23 mouse cellular contexts compared by ENCODE assay signal in the genomic region with DNA sequence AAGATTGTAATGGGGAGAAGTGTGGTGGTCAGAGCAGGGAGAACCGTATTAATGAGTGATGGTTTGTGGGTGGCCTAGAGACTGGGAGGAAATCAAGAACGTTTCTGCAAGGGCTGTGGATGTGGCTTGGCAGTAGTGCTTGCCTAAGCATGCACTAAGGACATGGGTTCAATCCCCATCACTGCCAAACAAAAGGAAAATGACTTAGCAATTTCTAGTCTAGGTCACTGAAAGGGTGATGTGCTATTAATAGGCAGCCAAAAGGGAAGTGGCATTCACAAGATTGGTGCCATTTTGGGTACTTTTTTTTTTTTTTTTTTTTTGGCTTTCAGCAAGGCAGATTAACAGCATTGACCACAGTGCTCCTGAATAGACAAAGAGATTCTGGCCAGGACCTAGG. TPM values are rescaled to one million over a fixed set of nuclear protein-coding genes. Genes with fewer than 3 reads are reported as not detected.
A peak's percentile ranks its signal among the peaks of the same experiment; 100 is the strongest.
DNase-seq lines count a peak whose midpoint lies in the region; ATAC-seq and TF ChIP-seq lines count a peak whose summit lies in the region.
"Had no signal": no experiment of that assay in that cellular context is flagged by ENCODE, and none has a peak within 500 bp of the region (broad histone marks: within the 10 kb centered on the region; RNA-seq: fewer than 3 reads in every experiment).

No protein-coding gene starts in this region.

- no peak overlapping the region for H3K27ac ChIP-seq in kidney, embryonic 16.5 days (ENCODE audit: low read length)
- no peak overlapping the region for H3K27ac ChIP-seq in CH12.LX (ENCODE audit: insufficient read depth, low read depth)
- no peak overlapping the region for H3K27ac ChIP-seq in embryonic facial prominence, embryonic 10.5 days (replicated peaks)
- H3K27ac ChIP-seq: embryonic facial prominence, embryonic 13.5 days; forebrain, embryonic 12.5 days; hindbrain, embryonic 15.5 days; limb, embryonic 12.5 days; liver, embryonic 13.5 days; neural tube, embryonic 15.5 days; stomach, postnatal 0 days had no signal

- peak; percentile 42 for DNase-seq in kidney, adult 9 months
- peak; percentile 61 for DNase-seq in CH12.LX (ENCODE audit: extremely low read depth)
- no peak for DNase-seq in embryonic facial prominence, embryonic 10.5 days (ENCODE audit: low spot score)
- no peak for DNase-seq in urinary bladder, postnatal 10 days (ENCODE audit: low spot score)
- DNase-seq: adrenal gland, postnatal 14 days; cerebellum, postnatal 14 days; gastrocnemius, postnatal 36 days; heart, postnatal 4 days; layer of hippocampus, adult 9-11 months; liver, embryonic 13.5 days; lung, embryonic 14.5 days had no signal

- H3K27me3 ChIP-seq in kidney, embryonic 16.5 days (ENCODE audit: insufficient read depth, low read length): no peaks in the 10 kb centered on the region
- H3K27me3 ChIP-seq in CH12.LX (replicated peaks): no peaks in the 10 kb centered on the region
- no peaks in the 10 kb centered on the region for H3K27me3 ChIP-seq in embryonic facial prominence, embryonic 10.5 days (replicated peaks; ENCODE audit: low read depth, poor library complexity, severe bottlenecking)
- H3K27me3 ChIP-seq: embryonic facial prominence, embryonic 13.5 days; forebrain, embryonic 12.5 days; hindbrain, embryonic 15.5 days; limb, embryonic 12.5 days; liver, embryonic 13.5 days; neural tube, embryonic 15.5 days had no signal

- dilution Hi-C loops in CH12.LX (cut with MboI; ENCODE audit: extremely low pct_ligation_motif_present, extremely low pct_unique_long_range_greater_than_20kb, low sequenced_read_pairs): no loop called here

- no peak for TF ChIP-seq POLR2A in CH12.LX (IDR thresholded peaks at IDR 0.05; ENCODE audit: low read depth, low read length)

- no peaks in the 10 kb centered on the region for H3K9me3 ChIP-seq in kidney, embryonic 16.5 days (ENCODE audit: low read length)
- no peaks in the 10 kb centered on the region for H3K9me3 ChIP-seq in CH12.LX (replicated peaks; ENCODE audit: low read length)
- no peaks in the 10 kb centered on the region for H3K9me3 ChIP-seq in embryonic facial prominence, embryonic 10.5 days
- H3K9me3 ChIP-seq: embryonic facial prominence, embryonic 13.5 days; forebrain, embryonic 12.5 days; hindbrain, embryonic 15.5 days; limb, embryonic 12.5 days; liver, embryonic 13.5 days; neural tube, embryonic 15.5 days had no signal

- ATAC-seq in kidney, embryonic 16.5 days (ENCODE audit: low FRiP score, low TSS enrichment): no peak
- ATAC-seq in granulocyte monocyte progenitor cell, adult 5-6 weeks (replicated peaks; ENCODE audit: poor library complexity, severe bottlenecking): peak; percentile 69
- peak; percentile 42; the same call in 1 of the 2 replicates for ATAC-seq in neutrophil, adult 5-6 weeks (ENCODE audit: extremely low read depth, insufficient number of reproducible peaks, low FRiP score, poor library complexity, severe bottlenecking)
- no peak for ATAC-seq in activated CD4-positive, CD25-positive, alpha-beta regulatory T cell, adult 4 months

- TF ChIP-seq RAD21 in CH12.LX (IDR thresholded peaks at IDR 0.05; ENCODE audit: low read depth, low read length): no peak

- no peak for TF ChIP-seq CTCF in CH12.LX (conservative IDR thresholded peaks at IDR 0.05 in 1 of 2, IDR thresholded peaks at IDR 0.05 in 1 of 2; ENCODE audit: low read depth in 2 of 2, low read length in 2 of 2)

- H3K4me2 ChIP-seq in kidney, embryonic 16.5 days (replicated peaks; ENCODE audit: low read depth, low read length): no peak overlapping the region
- 0 out of 2 replicates have a peak overlapping the region, but pooled peaks have one; percentile 0 for H3K4me2 ChIP-seq in CH12.LX (ENCODE audit: insufficient read depth, low read depth, poor library complexity, severe bottlenecking)
- H3K4me2 ChIP-seq: embryonic facial prominence, embryonic 13.5 days; forebrain, embryonic 12.5 days; hindbrain, embryonic 15.5 days; limb, embryonic 12.5 days; liver, embryonic 13.5 days; lung, embryonic 14.5 days; neural tube, embryonic 15.5 days had no signal

- H3K9ac ChIP-seq in kidney, embryonic 16.5 days (replicated peaks; ENCODE audit: low read length): no peak overlapping the region
- no peak overlapping the region for H3K9ac ChIP-seq in CH12.LX (ENCODE audit: insufficient read depth, low read depth)
- H3K9ac ChIP-seq: embryonic facial prominence, embryonic 13.5 days; forebrain, embryonic 12.5 days; hindbrain, embryonic 15.5 days; limb, embryonic 12.5 days; liver, embryonic 13.5 days; lung, embryonic 14.5 days; neural tube, embryonic 15.5 days had no signal

- whole genome bisulfite sequencing in kidney, embryonic 16.5 days: 63% methylated on average over 2 of the region's 2 CpGs
- 77% methylated on average over 2 of the region's 2 CpGs for WGBS in embryonic facial prominence, embryonic 10.5 days

- H3K79me2 ChIP-seq in CH12.LX (replicated peaks; ENCODE audit: control insufficient read depth, extremely low read depth, insufficient read depth, poor library complexity, severe bottlenecking): no peaks in the 10 kb centered on the region

- in situ Hi-C loops in CH12.LX (cut with MboI; ENCODE audit: low pct_ligation_motif_present, low pct_unique_long_range_greater_than_20kb, low sequenced_read_pairs): no loop called here

- H3K4me3 ChIP-seq in kidney, embryonic 16.5 days (ENCODE audit: low read length): no peak overlapping the region
- H3K4me3 ChIP-seq in CH12.LX (replicated peaks in 1 of 3; ENCODE audit: low read depth in 2 of 3, low read length in 2 of 3, poor library complexity in 1 of 3): no peak overlapping the region
- no peak overlapping the region for H3K4me3 ChIP-seq in embryonic facial prominence, embryonic 10.5 days
- H3K4me3 ChIP-seq: embryonic facial prominence, embryonic 13.5 days; erythroblast, embryonic 14.5 days; forebrain, embryonic 12.5 days; hindbrain, embryonic 15.5 days; limb, embryonic 12.5 days; liver, embryonic 13.5 days; neural tube, embryonic 15.5 days had no signal

- no peak for TF ChIP-seq EP300 in CH12.LX (IDR thresholded peaks at IDR 0.05; ENCODE audit: low read length)

- H3K4me1 ChIP-seq in kidney, embryonic 16.5 days (ENCODE audit: insufficient read depth, low read length): peaks cover 5% of the 10 kb centered on the region
- H3K4me1 ChIP-seq in CH12.LX (ENCODE audit: control insufficient read depth in 1 of 2, insufficient read depth in 2 of 2): peaks cover 8 to 59% of the 10 kb centered on the region in 2 experiments
- H3K4me1 ChIP-seq in embryonic facial prominence, embryonic 10.5 days: peaks cover 15% of the 10 kb centered on the region

- 0 out of 2 replicates have a peak, but pooled peaks cover 10% of the 10 kb centered on the region for H3K36me3 ChIP-seq in kidney, embryonic 16.5 days (ENCODE audit: insufficient read depth, low read length)
- H3K36me3 ChIP-seq in CH12.LX (replicated peaks in 1 of 2; ENCODE audit: control insufficient read depth in 1 of 2, insufficient read depth in 1 of 2, low read length in 1 of 2): peaks cover 2 to 52% of the 10 kb centered on the region in 2 experiments
- peaks cover 22% of the 10 kb centered on the region for H3K36me3 ChIP-seq in embryonic facial prominence, embryonic 10.5 days (replicated peaks)
- H3K36me3 ChIP-seq: hindbrain, embryonic 15.5 days had no signal

TF ChIP-seq in CH12.LX, 34 proteins besides CTCF, POLR2A, EP300 and RAD21:
- TF ChIP-seq ZMIZ1 (IDR thresholded peaks at IDR 0.05; ENCODE audit: low read depth, low read length): no peak
- peak; percentile 66 for TF ChIP-seq MEF2A (IDR thresholded peaks at IDR 0.05; ENCODE audit: borderline replicate concordance, low read depth, low read length)
- peak; percentile 90 for TF ChIP-seq ZNF384 (IDR thresholded peaks at IDR 0.05; ENCODE audit: low read depth, low read length)
- peak; percentile 55; the same call in 1 of the 2 replicates for TF ChIP-seq MAFK (IDR thresholded peaks at IDR 0.05; ENCODE audit: insufficient replicate concordance, low read length)

RNA-seq across cellular contexts. Expression of gene Lipa, which starts 5.9 kb away (rescaled TPM):
- 36.0 TPM in 2 replicates for polyA plus RNA-seq in kidney, embryonic 16.5 days (2015; fragmentation: Nextera tagmentation; extraction: Ambion mirVana)
- 17.7 and 19.3 TPM in 2 replicates for total RNA-seq in CH12.LX (2012; rRNA removed)
- 38.1 and 43.5 TPM in 2 replicates for total RNA-seq in CH12.LX (2014; rRNA removed)
- polyA plus RNA-seq in CH12.LX (2012; ENCODE audit: insufficient read length, low read depth): 55.7 and 63.4 TPM in 2 replicates
- total RNA-seq in granulocyte monocyte progenitor cell, adult 5-6 weeks (2014; fragmentation: Nextera tagmentation): 45.6 and 49.7 TPM in 2 replicates
- total RNA-seq in granulocyte monocyte progenitor cell, adult 5-6 weeks (2017): 31.4 and 33.1 TPM in 2 replicates
- 36.2 and 41.1 TPM in 2 replicates for total RNA-seq in neutrophil, adult 5-6 weeks (2017)
- polyA plus RNA-seq in embryonic facial prominence, embryonic 10.5 days (2016; fragmentation: Nextera tagmentation; extraction: Ambion mirVana): 22.6 and 25.5 TPM in 2 replicates
- 100 to 1,000 TPM in 1 of 2 experiments, 10 to 100 TPM in 1; 98.8 to 105 TPM for polyA plus RNA-seq in activated CD4-positive, CD25-positive, alpha-beta regulatory T cell, adult 4 months (2017; shearing (Covaris generic))

RNA-seq across cellular contexts. Expression of gene Ifit2, which starts 29.1 kb away (rescaled TPM):
- 11.5 and 11.8 TPM in 2 replicates for polyA plus RNA-seq in kidney, embryonic 16.5 days (2015; fragmentation: Nextera tagmentation; extraction: Ambion mirVana)
- total RNA-seq in CH12.LX (2012; rRNA removed) (0.72 and 0.97 TPM in 2 replicates), CH12.LX (2014; rRNA removed) (8.8 and 10.1 TPM in 2 replicates)
- polyA plus RNA-seq in CH12.LX (2012; ENCODE audit: insufficient read length, low read depth): 5.7 and 6.0 TPM in 2 replicates
- 8.9 and 9.2 TPM in 2 replicates for total RNA-seq in granulocyte monocyte progenitor cell, adult 5-6 weeks (2014; fragmentation: Nextera tagmentation)
- total RNA-seq in granulocyte monocyte progenitor cell, adult 5-6 weeks (2017): 17.8 and 19.6 TPM in 2 replicates
- 27.8 and 32.2 TPM in 2 replicates for total RNA-seq in neutrophil, adult 5-6 weeks (2017)
- polyA plus RNA-seq in embryonic facial prominence, embryonic 10.5 days (2016; fragmentation: Nextera tagmentation; extraction: Ambion mirVana): 7.0 and 8.0 TPM in 2 replicates
- 10 to 100 TPM; 25.6 to 26.6 TPM for polyA plus RNA-seq in activated CD4-positive, CD25-positive, alpha-beta regulatory T cell, adult 4 months (2017; shearing (Covaris generic))

RNA-seq across cellular contexts. Expression of gene Ch25h, which starts 46.4 kb away (rescaled TPM):
- 2.2 and 2.7 TPM in 2 replicates for polyA plus RNA-seq in kidney, embryonic 16.5 days (2015; fragmentation: Nextera tagmentation; extraction: Ambion mirVana)
- total RNA-seq in CH12.LX (2012; rRNA removed) (not detected in 2 replicates), CH12.LX (2014; rRNA removed) (not detected in 2 replicates)
- polyA plus RNA-seq in CH12.LX (2012; ENCODE audit: insufficient read length, low read depth): not detected in 2 replicates
- total RNA-seq in granulocyte monocyte progenitor cell, adult 5-6 weeks (2014; fragmentation: Nextera tagmentation): not detected in 2 replicates
- not detected in 2 replicates for total RNA-seq in granulocyte monocyte progenitor cell, adult 5-6 weeks (2017)
- total RNA-seq in neutrophil, adult 5-6 weeks (2017): not detected in 2 replicates
- polyA plus RNA-seq in embryonic facial prominence, embryonic 10.5 days (2016; fragmentation: Nextera tagmentation; extraction: Ambion mirVana): 0.25 and 0.72 TPM in 2 replicates
- polyA plus RNA-seq in activated CD4-positive, CD25-positive, alpha-beta regulatory T cell, adult 4 months (2017; shearing (Covaris generic)): not detected
- total RNA-seq: adrenal gland, postnatal 14 days; gastrocnemius, adult 18-20 months; gastrocnemius, postnatal 36 days had no signal
- polyA plus RNA-seq: erythroblast, embryonic 14.5 days had no signal

Comparison
In these comparisons a context has a peak if more than half of its experiments do, and no peak if none do; other contexts are left out.
1. DNase-seq: peak in kidney, adult 9 months (single experiment) and CH12.LX (single experiment); none in embryonic facial prominence, embryonic 10.5 days (single experiment) and urinary bladder, postnatal 10 days (single experiment).
2. ATAC-seq: peak in granulocyte monocyte progenitor cell, adult 5-6 weeks (single experiment) and neutrophil, adult 5-6 weeks (single experiment); none in kidney, embryonic 16.5 days (single experiment) and activated CD4-positive, CD25-positive, alpha-beta regulatory T cell, adult 4 months (single experiment).